Mouse (Mus musculus): ENCODE measurements around the gene Cpne8.
"Not testable (repeated sequence)": the region's sequence is repeated elsewhere in the genome, so short reads cannot be mapped to it uniquely, and the experiment has no call there.

Gene Cpne8

DNA sequence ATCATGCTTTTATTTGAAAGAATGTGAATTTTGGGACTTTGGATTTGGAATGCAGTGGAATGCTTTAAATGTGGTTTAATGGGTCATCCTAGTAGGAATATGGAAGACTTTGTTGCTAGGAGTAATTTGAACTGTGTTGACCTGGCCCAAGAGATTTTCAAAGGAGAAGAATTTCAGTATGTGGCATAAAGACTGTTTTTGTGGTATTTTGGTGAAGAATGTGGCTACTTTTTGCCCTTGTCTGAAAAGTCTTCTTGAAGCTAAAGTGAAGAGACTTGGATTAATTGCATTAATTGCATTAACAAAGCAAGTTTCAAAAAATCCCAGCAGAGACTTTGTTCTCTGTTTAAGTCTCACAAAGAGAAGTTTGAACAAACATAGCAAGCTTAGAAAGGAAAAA is 208.7 kb downstream of the Cpne8 start:
- not testable (repeated sequence) for DNase-seq (ENCODE audit: low read depth, low spot score)

GRCm38 (mm10) chr15:90463281-90463680 is 216.0 kb downstream of the Cpne8 start:
- DNase-seq (ENCODE audit: low read depth, low spot score), result no peak

- no peak for DNase-seq (ENCODE audit: low read depth, low spot score)
These were observed 233.2 kb downstream of the Cpne8 start for GRCm38 (mm10) chr15:90446076-90446475.

Measured in skeletal muscle tissue, adult 2 months (tissue).